13 mouse cellular contexts compared by ENCODE assay signal in genomic region chr9:109022866-109023685, GRCm38 (mm10). TPM values are rescaled to one million over a fixed set of nuclear protein-coding genes. Genes with fewer than 3 reads are reported as not detected.
A peak's percentile ranks its signal among the peaks of the same experiment; 100 is the strongest.
DNase-seq lines count a peak whose midpoint lies in the region; ATAC-seq lines count a peak whose summit lies in the region.
"Had no signal": no experiment of that assay in that cellular context is flagged by ENCODE, and none has a peak within 500 bp of the region (broad histone marks: within the 10 kb centered on the region; RNA-seq: fewer than 3 reads in every experiment).

No protein-coding gene starts in this region.

- no peaks in the 10 kb centered on the region for H3K27me3 ChIP-seq in splenic B cell, adult 2 months (ENCODE audit: control insufficient read depth, insufficient read depth, low read length, poor library complexity, severe bottlenecking)
- H3K27me3 ChIP-seq in neural tube, embryonic 15.5 days (replicated peaks), result no peaks in the 10 kb centered on the region
- H3K27me3 ChIP-seq: heart, embryonic 15.5 days had no signal

- H3K27ac ChIP-seq in neural tube, embryonic 15.5 days (replicated peaks), result no peak overlapping the region
- H3K27ac ChIP-seq: heart, embryonic 15.5 days had no signal

- H3K9me3 ChIP-seq in neural tube, embryonic 15.5 days (replicated peaks), result no peaks in the 10 kb centered on the region
- H3K9me3 ChIP-seq: heart, embryonic 15.5 days had no signal

- H3K4me2 ChIP-seq in neural tube, embryonic 15.5 days, result no peak overlapping the region
- H3K4me2 ChIP-seq: heart, embryonic 15.5 days had no signal

- no peak overlapping the region for H3K9ac ChIP-seq in neural tube, embryonic 15.5 days (replicated peaks)
- H3K9ac ChIP-seq: heart, embryonic 15.5 days had no signal

- H3K36me3 ChIP-seq in splenic B cell, adult 2 months (ENCODE audit: control insufficient read depth, insufficient read depth, low read length, poor library complexity, severe bottlenecking), result peaks cover 3% of the 10 kb centered on the region; the same call in 1 of the 2 replicates
- H3K36me3 ChIP-seq in neural tube, embryonic 15.5 days, result peaks cover 16% of the 10 kb centered on the region
- H3K36me3 ChIP-seq: heart, embryonic 15.5 days had no signal

- WGBS in neural tube, embryonic 15.5 days, result 91% methylated on average over 17 of the region's 17 CpGs

- H3K4me3 ChIP-seq in neural tube, embryonic 15.5 days (replicated peaks), result no peak overlapping the region
- H3K4me3 ChIP-seq: heart, embryonic 15.5 days had no signal

- peak; percentile 7 for DNase-seq in kidney, postnatal 10 days
- no peak for DNase-seq in kidney, postnatal 4 days
- peak; percentile 44 to 64 for DNase-seq in spleen, postnatal 36 days (ENCODE audit: low spot score in 2 of 2)
- no peak for DNase-seq in spleen, adult 18-20 months
- peak; percentile 57 for DNase-seq in splenic B cell, adult 2 months (ENCODE audit: low read depth, low spot score)
- DNase-seq in heart, adult 8-10 months (ENCODE audit: low spot score), result no peak
- DNase-seq: cerebellum, adult 2 months had no signal

- H3K4me1 ChIP-seq in neural tube, embryonic 15.5 days, result no peaks in the 10 kb centered on the region

- peak; percentile 86 for ATAC-seq in granulocyte monocyte progenitor cell, adult 5-6 weeks (replicated peaks; ENCODE audit: poor library complexity, severe bottlenecking)
- no peak for ATAC-seq in neural tube, embryonic 15.5 days (ENCODE audit: low FRiP score)
- ATAC-seq: activated CD4-positive, CD25-positive, alpha-beta regulatory T cell, adult 4 months; intestine, postnatal 0 days had no signal

RNA-seq across cellular contexts. Expression of gene Shisa5, which starts 15.3 kb away (rescaled TPM):
- 56.8 and 75.0 TPM in 2 replicates for total RNA-seq in granulocyte monocyte progenitor cell, adult 5-6 weeks (2014; fragmentation: Nextera tagmentation)
- 54.4 and 80.8 TPM in 2 replicates for total RNA-seq in granulocyte monocyte progenitor cell, adult 5-6 weeks (2017)
- polyA plus RNA-seq in neural tube, embryonic 15.5 days (2015; fragmentation: Nextera tagmentation; extraction: Ambion mirVana), result 78.4 and 93.0 TPM in 2 replicates
- 10 to 100 TPM; 30.1 to 36.9 (median 33.7) TPM for total RNA-seq in heart, adult 8-10 months (2022)

RNA-seq across cellular contexts. Expression of gene Pfkfb4, which starts 31.5 kb away (rescaled TPM):
- total RNA-seq in granulocyte monocyte progenitor cell, adult 5-6 weeks (2014; fragmentation: Nextera tagmentation), result 6.9 and 8.4 TPM in 2 replicates
- total RNA-seq in granulocyte monocyte progenitor cell, adult 5-6 weeks (2017), result 6.7 and 9.5 TPM in 2 replicates
- 26.3 and 30.1 TPM in 2 replicates for polyA plus RNA-seq in neural tube, embryonic 15.5 days (2015; fragmentation: Nextera tagmentation; extraction: Ambion mirVana)
- total RNA-seq in heart, adult 8-10 months (2022), result 1 to 10 TPM; 1.4 to 2.1 (median 1.9) TPM

RNA-seq across cellular contexts. Expression of gene Trex1, which starts 36.5 kb away (rescaled TPM):
- 23.5 and 32.3 TPM in 2 replicates for total RNA-seq in granulocyte monocyte progenitor cell, adult 5-6 weeks (2014; fragmentation: Nextera tagmentation)
- total RNA-seq in granulocyte monocyte progenitor cell, adult 5-6 weeks (2017), result 17.1 and 17.8 TPM in 2 replicates
- 13.9 and 15.6 TPM in 2 replicates for polyA plus RNA-seq in neural tube, embryonic 15.5 days (2015; fragmentation: Nextera tagmentation; extraction: Ambion mirVana)
- total RNA-seq in heart, adult 8-10 months (2022), result 10 to 100 TPM; 16.3 to 19.2 (median 17.6) TPM

RNA-seq across cellular contexts. Expression of gene Ucn2, which starts 37.3 kb away (rescaled TPM):
- 0.41 TPM in 1 of 2 replicates, not detected in the other for total RNA-seq in granulocyte monocyte progenitor cell, adult 5-6 weeks (2014; fragmentation: Nextera tagmentation)
- not detected in 2 replicates for total RNA-seq in granulocyte monocyte progenitor cell, adult 5-6 weeks (2017)
- polyA plus RNA-seq in neural tube, embryonic 15.5 days (2015; fragmentation: Nextera tagmentation; extraction: Ambion mirVana), result not detected in 2 replicates
- not detected for total RNA-seq in heart, adult 8-10 months (2022)
- total RNA-seq: left cerebral cortex, postnatal 14 days had no signal
- polyA plus RNA-seq: activated CD4-positive, CD25-positive, alpha-beta regulatory T cell, adult 4 months; heart, embryonic 15.5 days; intestine, postnatal 0 days had no signal

RNA-seq across cellular contexts. Expression of gene Atrip, which starts 50.8 kb away (rescaled TPM):
- total RNA-seq in granulocyte monocyte progenitor cell, adult 5-6 weeks (2014; fragmentation: Nextera tagmentation), result 13.5 and 26.7 TPM in 2 replicates
- 22.2 and 30.6 TPM in 2 replicates for total RNA-seq in granulocyte monocyte progenitor cell, adult 5-6 weeks (2017)
- polyA plus RNA-seq in neural tube, embryonic 15.5 days (2015; fragmentation: Nextera tagmentation; extraction: Ambion mirVana), result 32.8 TPM in 2 replicates
- 1 to 10 TPM; 8.1 to 9.4 (median 8.5) TPM for total RNA-seq in heart, adult 8-10 months (2022)

Comparison
In these comparisons a context has a peak if more than half of its experiments do, and no peak if none do; other contexts are left out.
1. DNase-seq: peak in kidney, postnatal 10 days (single experiment), spleen, postnatal 36 days (2 of 2) and splenic B cell, adult 2 months (single experiment); none in kidney, postnatal 4 days (0 of 2), spleen, adult 18-20 months (0 of 2) and heart, adult 8-10 months (single experiment).